Mouse (Mus musculus) ES-E14 (cell line): ENCODE results near the gene Amh. TPM values are rescaled to one million over a fixed set of nuclear protein-coding genes. Genes with fewer than 3 reads are reported as not detected.

Source experiments
- DNase-seq: peaks from one replicate; pipeline ENCODE4 v3.0.0-alpha.2; 2013; ENCODE audit warnings: low read depth, low spot score
- H3K27ac ChIP-seq: 2 replicates; pipeline ENCODE4 v1.5.1; 2012; ENCODE audit warnings: low read depth, mild to moderate bottlenecking, low read length, moderate library complexity, mixed read lengths; ENCODE audit not compliant: poor library complexity, insufficient read depth, severe bottlenecking
- H3K36me3 ChIP-seq: 2 replicates; pipeline ENCODE4 v1.6.1; 2012; ENCODE audit warnings: mild to moderate bottlenecking, low read length, moderate library complexity, mixed read lengths; ENCODE audit not compliant: control insufficient read depth, poor library complexity, insufficient read depth, severe bottlenecking
- H3K4me1 ChIP-seq, 2 experiments: fragments of 150-350 bp in 1 of 2; sonication (generic) in 1 of 2; 2 replicates each; pipeline ENCODE4 v1.6.1; 2012; ENCODE audit warnings: low read length in 2 of 2, mild to moderate bottlenecking in 1 of 2, mixed read lengths in 1 of 2; ENCODE audit not compliant: control insufficient read depth in 2 of 2, insufficient read depth in 2 of 2, poor library complexity in 1 of 2
- H3K4me3 ChIP-seq, 2 experiments: fragments of 150-350 bp in 1 of 2; sonication (generic) in 1 of 2; 2 replicates each; pipeline ENCODE4 v1.5.1; 2012; ENCODE audit warnings: low read length in 2 of 2, low read depth in 1 of 2, mild to moderate bottlenecking in 1 of 2, mixed read lengths in 1 of 2; ENCODE audit not compliant: insufficient read depth in 1 of 2, poor library complexity in 1 of 2, severe bottlenecking in 1 of 2
- H3K9ac ChIP-seq: 2 replicates; pipeline ENCODE4 v1.6.1; 2012; ENCODE audit warnings: low read depth, mild to moderate bottlenecking, low read length, mixed read lengths; ENCODE audit not compliant: poor library complexity, insufficient read depth, severe bottlenecking
- H3K9me3 ChIP-seq: fragments of 150-350 bp; sonication (generic); 2 replicates; pipeline ENCODE4 v1.6.1; 2012; ENCODE audit warnings: low read depth, mild to moderate bottlenecking, low read length; ENCODE audit not compliant: control insufficient read depth, insufficient read depth
- CHD2 ChIP-seq: IDR thresholded peaks from 2 replicates; pipeline ENCODE4 v1.6.1; 2014; ENCODE audit warnings: mild to moderate bottlenecking, low read depth, low read length, inconsistent platforms
- HCFC1 ChIP-seq: IDR thresholded peaks from 2 replicates; pipeline ENCODE4 v1.6.1; 2012; ENCODE audit warnings: low read length, inconsistent platforms, borderline replicate concordance; ENCODE audit not compliant: insufficient read depth
- MAFK ChIP-seq: IDR thresholded peaks from 2 replicates; pipeline ENCODE4 v1.6.1; 2014; ENCODE audit warnings: mild to moderate bottlenecking, low read depth, low read length, inconsistent platforms; ENCODE audit not compliant: insufficient read depth
- ZC3H11A ChIP-seq: IDR thresholded peaks from 2 replicates; pipeline ENCODE4 v1.6.1; 2012; ENCODE audit warnings: low read depth, mild to moderate bottlenecking, inconsistent platforms, low read length, borderline replicate concordance
- ZNF384 ChIP-seq: IDR thresholded peaks from 2 replicates; pipeline ENCODE4 v1.6.1; 2012; ENCODE audit warnings: low read depth, low read length, inconsistent platforms
- in situ Hi-C, 2 experiments: fragments of 600-800 bp; cut with MboI; formaldehyde crosslinking; loops; one replicate each; pipeline ENCODE4 v1.15.1; 2025; ENCODE audit warnings: low sequenced_read_pairs in 2 of 2, inconsistent platforms in 1 of 2; ENCODE audit not compliant: unreplicated experiment in 2 of 2
- total RNA-seq: library from RNA; depleted of rRNA; stranded (reverse); fragments of 300-350 nt; gene quantifications from 2 replicates; pipeline ENCODE4 v1.2.3, GENCODE M21; 2012

Amh gene
- total RNA-seq, 1 experiment = 1.0 TPM

DNA sequence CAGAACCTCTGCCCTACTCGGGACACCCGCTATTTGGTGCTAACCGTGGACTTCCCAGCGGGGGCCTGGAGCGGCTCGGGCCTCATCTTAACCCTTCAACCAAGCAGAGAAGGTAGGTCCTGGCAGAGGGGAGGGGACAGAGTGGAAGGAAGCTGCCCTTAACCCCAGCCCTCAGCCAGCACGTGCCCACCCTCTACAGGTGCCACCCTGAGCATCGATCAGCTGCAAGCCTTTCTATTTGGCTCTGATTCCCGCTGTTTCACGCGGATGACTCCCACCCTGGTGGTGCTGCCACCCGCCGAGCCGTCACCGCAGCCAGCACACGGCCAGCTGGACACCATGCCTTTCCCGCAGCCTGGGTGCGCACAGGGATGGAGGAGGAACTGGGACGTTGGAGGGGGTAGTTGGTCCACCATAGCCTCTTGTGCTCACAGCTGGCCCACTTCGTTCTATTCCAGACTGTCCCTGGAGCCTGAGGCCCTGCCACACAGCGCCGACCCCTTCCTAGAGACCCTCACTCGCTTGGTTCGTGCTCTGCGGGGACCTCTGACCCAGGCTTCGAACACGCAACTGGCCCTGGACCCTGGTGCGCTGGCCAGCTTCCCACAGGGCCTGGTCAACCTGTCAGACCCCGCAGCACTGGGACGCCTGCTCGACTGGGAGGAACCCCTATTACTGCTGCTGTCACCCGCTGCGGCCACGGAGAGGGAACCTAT, 1.5 kb downstream of the Amh start:
- TF ChIP-seq ZC3H11A (no peak), CHD2 (no peak), ZNF384 (no peak), HCFC1 (no peak), MAFK (no peak)
- Histone ChIP-seq H3K27ac (no peak overlapping the region), H3K9me3 (no peaks in the 10 kb centered on the region), H3K9ac (peak overlapping the region; percentile 60), H3K36me3 (peaks cover 39% of the 10 kb centered on the region), H3K4me3 (peak overlapping the region; percentile 57 to 67), H3K4me1 (peaks cover 10 to 22% of the 10 kb centered on the region in 2 experiments; a peak in 3 of 4 replicates)
- DNase-seq = no peak
- in situ Hi-C loops = no loop called here

DNA sequence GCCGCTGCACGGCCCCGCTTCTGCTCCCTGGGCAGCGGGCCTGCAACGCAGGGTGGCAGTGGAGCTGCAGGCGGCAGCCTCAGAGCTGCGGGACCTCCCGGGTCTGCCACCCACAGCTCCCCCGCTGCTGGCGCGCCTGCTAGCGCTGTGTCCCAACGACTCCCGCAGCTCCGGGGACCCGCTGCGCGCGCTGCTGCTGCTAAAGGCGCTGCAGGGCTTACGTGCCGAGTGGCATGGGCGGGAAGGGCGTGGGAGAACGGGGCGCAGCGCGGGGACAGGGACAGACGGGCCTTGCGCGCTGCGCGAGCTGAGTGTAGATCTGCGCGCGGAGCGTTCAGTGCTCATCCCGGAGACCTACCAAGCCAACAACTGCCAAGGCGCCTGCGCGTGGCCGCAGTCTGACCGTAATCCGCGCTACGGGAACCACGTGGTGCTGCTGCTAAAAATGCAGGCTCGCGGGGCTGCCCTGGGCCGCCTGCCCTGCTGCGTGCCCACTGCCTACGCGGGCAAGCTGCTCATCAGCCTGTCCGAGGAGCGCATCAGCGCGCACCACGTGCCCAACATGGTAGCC, 2.1 kb downstream of the Amh start:
- H3K4me3 ChIP-seq = peak overlapping the region; percentile 57 to 67
- TF ChIP-seq ZC3H11A (no peak), HCFC1 (no peak), CHD2 (no peak), ZNF384 (no peak), MAFK (no peak)
- no peak overlapping the region for H3K27ac ChIP-seq
- peaks cover 10 to 17% of the 10 kb centered on the region in 2 experiments; a peak in 3 of 4 replicates for H3K4me1 ChIP-seq
- in situ Hi-C loops = no loop called here
- peak overlapping the region; percentile 60 for H3K9ac ChIP-seq
- H3K36me3 ChIP-seq = peaks cover 33% of the 10 kb centered on the region
- H3K9me3 ChIP-seq = no peaks in the 10 kb centered on the region
- DNase-seq = no peak

DNA sequence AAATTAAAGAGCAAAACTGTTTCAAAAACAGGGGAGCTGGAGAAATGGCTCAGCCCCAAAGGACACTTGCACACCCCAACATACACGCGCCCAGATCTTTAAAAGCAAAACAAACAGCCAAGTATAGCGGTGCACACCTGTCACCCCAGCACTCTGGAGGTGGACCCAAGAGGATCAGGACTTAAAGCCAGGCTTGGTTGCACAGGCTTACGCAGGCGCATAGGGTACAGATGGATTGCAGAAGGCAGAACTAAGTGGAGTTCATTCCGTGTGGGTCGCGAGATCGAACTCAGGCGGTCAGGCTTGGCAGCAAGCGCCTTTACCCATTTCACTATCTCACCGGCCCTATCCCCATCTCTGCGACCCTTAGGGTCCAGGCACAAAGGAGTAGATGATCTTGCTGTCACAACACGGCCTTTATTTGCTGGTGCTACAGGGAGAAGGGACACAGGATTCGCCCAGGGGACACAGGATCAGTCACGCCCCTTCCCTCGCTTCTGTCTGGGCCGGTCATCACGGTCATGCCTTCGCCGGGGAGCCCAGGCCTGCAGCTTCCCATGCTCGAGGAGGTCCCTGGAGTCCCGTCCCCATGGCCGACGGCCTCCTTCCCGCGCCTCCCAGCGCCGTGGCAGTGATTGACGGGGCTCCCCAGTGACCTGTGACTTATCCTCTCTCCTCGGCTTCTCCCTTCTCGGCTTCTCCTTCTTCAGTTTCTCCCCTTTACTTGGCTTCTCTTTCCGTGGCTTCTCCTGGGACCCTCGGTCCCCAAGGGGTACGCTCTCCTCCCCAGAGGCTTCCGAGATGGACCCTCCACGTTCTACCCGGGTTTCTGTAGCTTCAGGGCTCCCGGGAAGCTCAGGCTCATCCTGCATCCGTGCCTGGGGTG, 3.3 kb downstream of the Amh start:
- TF ChIP-seq ZC3H11A (no peak), ZNF384 (no peak), CHD2 (no peak)
- in situ Hi-C loops = no loop called here
- no peak for DNase-seq
- Histone ChIP-seq H3K27ac (no peak overlapping the region), H3K9me3 (no peaks in the 10 kb centered on the region), H3K36me3 (peaks cover 21% of the 10 kb centered on the region), H3K9ac (peak overlapping the region; percentile 34), H3K4me3 (peak overlapping the region; percentile 34 to 48; a peak in 2 of 4 replicates), H3K4me1 (peaks cover 10 to 17% of the 10 kb centered on the region in 2 experiments; a peak in 3 of 4 replicates)

DNA sequence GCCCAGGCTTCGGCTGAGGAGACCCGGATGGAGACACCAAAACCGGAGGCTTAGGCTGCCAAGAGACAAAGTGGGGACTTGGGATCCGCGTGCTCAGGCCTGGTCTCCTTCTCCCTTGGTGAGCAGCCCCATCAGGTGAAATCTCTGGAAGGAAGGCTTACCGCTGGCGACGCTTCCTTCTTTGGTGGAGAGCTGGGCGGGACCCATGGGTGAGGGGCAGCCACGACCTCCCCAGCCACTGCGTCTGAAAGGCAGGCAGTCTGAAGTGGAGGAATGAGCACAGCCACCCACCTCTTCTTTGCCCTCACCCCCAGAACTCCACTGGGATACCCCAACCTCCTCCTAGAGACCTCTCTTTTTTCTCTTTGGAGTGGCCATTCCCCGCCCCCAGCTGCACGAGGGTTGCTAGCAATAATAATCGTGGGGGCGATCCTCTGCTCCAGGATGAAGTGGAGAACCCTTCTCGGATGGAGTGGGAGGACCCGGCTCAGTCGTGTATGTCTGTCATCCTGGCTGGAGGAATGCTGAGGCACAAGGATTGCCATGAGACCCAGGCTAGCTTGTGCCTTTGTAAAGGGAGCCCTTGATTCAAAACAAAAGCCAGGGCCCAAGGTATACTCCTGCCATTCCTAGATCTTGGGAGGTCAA, 4.1 kb downstream of the Amh start:
- Histone ChIP-seq H3K9ac (peak overlapping the region; percentile 34; the same call in 1 of the 2 replicates), H3K27ac (no peak overlapping the region), H3K4me3 (peak overlapping the region; percentile 34 to 48; a peak in 3 of 4 replicates), H3K9me3 (no peaks in the 10 kb centered on the region), H3K4me1 (peaks cover 10 to 17% of the 10 kb centered on the region in 2 experiments; a peak in 3 of 4 replicates), H3K36me3 (peaks cover 13% of the 10 kb centered on the region)
- in situ Hi-C loops = no loop called here
- no peak for TF ChIP-seq HCFC1
- no peak for TF ChIP-seq ZNF384
- no peak for TF ChIP-seq ZC3H11A
- TF ChIP-seq CHD2 = no peak
- TF ChIP-seq MAFK = no peak
- DNase-seq = no peak
